Mouse (Mus musculus) spleen, adult 2 months (tissue): Measurements from ENCODE around the gene Ikzf4. TPM values are rescaled to one million over a fixed set of nuclear protein-coding genes. Genes with fewer than 3 reads are reported as not detected.
"Not testable (repeated sequence)": the region's sequence is repeated elsewhere in the genome, so short reads cannot be mapped to it uniquely, and the experiment has no call there.

Experiments
- DNase-seq, 2 experiments: peaks; one replicate each; pipeline versions ENCODE4 v3.0.0 to v3.0.0-alpha.2; 2012 to 2021; ENCODE audit warnings: low spot score in 2 of 2, low read depth in 1 of 2
- H3K27ac ChIP-seq: fragments of 200-500 bp; 2 replicates; pipeline ENCODE4 v1.5.1; 2012; ENCODE audit warnings: low read length, inconsistent platforms; ENCODE audit not compliant: insufficient read depth
- H3K27me3 ChIP-seq: fragments of 200-500 bp; 2 replicates; pipeline ENCODE4 v1.6.1; 2012; ENCODE audit warnings: mild to moderate bottlenecking, moderate library complexity, low read length, inconsistent platforms; ENCODE audit not compliant: control insufficient read depth, insufficient read depth
- H3K36me3 ChIP-seq: fragments of 200-500 bp; 2 replicates; pipeline ENCODE4 v1.6.1; 2012; ENCODE audit warnings: mild to moderate bottlenecking, low read length, inconsistent platforms; ENCODE audit not compliant: control insufficient read depth, insufficient read depth
- H3K4me1 ChIP-seq: fragments of 200-500 bp; 2 replicates; pipeline ENCODE4 v1.6.1; 2011; ENCODE audit warnings: inconsistent platforms; ENCODE audit not compliant: control insufficient read depth, insufficient read depth, insufficient read length
- H3K4me3 ChIP-seq: fragments of 200-500 bp; 2 replicates; pipeline ENCODE4 v1.5.1; 2011; ENCODE audit warnings: mild to moderate bottlenecking, inconsistent platforms; ENCODE audit not compliant: insufficient read depth, insufficient read length; ENCODE audit errors: extremely low read depth
- CTCF ChIP-seq: fragments of 200-500 bp; IDR thresholded peaks from 2 replicates; pipeline ENCODE4 v1.5.1; 2011; ENCODE audit warnings: mild to moderate bottlenecking, inconsistent platforms; ENCODE audit not compliant: insufficient read depth, insufficient read length, insufficient replicate concordance; ENCODE audit errors: extremely low read depth
- POLR2A ChIP-seq: fragments of 200-500 bp; IDR thresholded peaks from 2 replicates; pipeline ENCODE4 v1.6.1; 2011; ENCODE audit warnings: low read depth, low read length, inconsistent platforms
- WGBS: fragments of 180-500 bp; shearing (Covaris S2); methylation state at CpG from one replicate; pipeline ENCODE4 v1.1.7; 2018; 5-methylcytosine and 5-hydroxymethylcytosine counted together
- polyA plus RNA-seq: library from polyadenylated mRNA; depleted of rRNA; stranded (reverse); fragments of >200 nt; gene quantifications from 2 replicates; pipeline ENCODE4 v1.2.3, GENCODE M21; 2012

The Ikzf4 gene
- polyA plus RNA-seq, 1 experiment = 1.1 TPM

- WGBS = 73% methylated on average over 3 of the region's 3 CpGs
- H3K4me3 ChIP-seq = no peak overlapping the region
- no peak for TF ChIP-seq CTCF
- TF ChIP-seq POLR2A = no peak
- no peak overlapping the region for H3K27ac ChIP-seq
- H3K27me3 ChIP-seq = no peaks in the 10 kb centered on the region
- peaks cover 13% of the 10 kb centered on the region for H3K36me3 ChIP-seq
- peaks cover 5% of the 10 kb centered on the region; the same call in 1 of the 2 replicates for H3K4me1 ChIP-seq
- DNase-seq = no peak
Measured at GRCm38 (mm10) chr10:128621986-128622520, 23.7 kb downstream of the Ikzf4 start.

- no peak for DNase-seq
- no peak overlapping the region for H3K4me3 ChIP-seq
- H3K27me3 ChIP-seq = no peaks in the 10 kb centered on the region
- no peak for TF ChIP-seq POLR2A
- no peak for TF ChIP-seq CTCF
- H3K4me1 ChIP-seq = peaks cover 2% of the 10 kb centered on the region; the same call in 1 of the 2 replicates
- peaks cover 11% of the 10 kb centered on the region for H3K36me3 ChIP-seq
- no peak overlapping the region for H3K27ac ChIP-seq
Measured at GRCm38 (mm10) chr10:128620241-128620640, 25.6 kb downstream of the Ikzf4 start.

- H3K27ac ChIP-seq, H3K4me3 ChIP-seq, H3K4me1 ChIP-seq, H3K27me3 ChIP-seq, DNase-seq, H3K36me3 ChIP-seq: not testable (repeated sequence)
- 89% methylated on average over 5 of the region's 5 CpGs for WGBS
Measured at GRCm38 (mm10) chr10:128619148-128619547, 26.6 kb downstream of the Ikzf4 start.

GRCm38 (mm10) chr10:128618570-128618969 is 27.2 kb downstream of the Ikzf4 start:
- Histone ChIP-seq H3K4me1 (no peaks in the 10 kb centered on the region), H3K36me3 (no peaks in the 10 kb centered on the region), H3K27me3 (no peaks in the 10 kb centered on the region), H3K27ac (no peak overlapping the region), H3K4me3 (no peak overlapping the region)
- DNase-seq = no peak
- 94% methylated on average over 1 of the region's 1 CpGs for WGBS
- TF ChIP-seq POLR2A (no peak), CTCF (no peak)

- DNase-seq, H3K27me3 ChIP-seq, H3K27ac ChIP-seq, H3K36me3 ChIP-seq, H3K4me1 ChIP-seq, H3K4me3 ChIP-seq: not testable (repeated sequence)
- 88% methylated on average over 6 of the region's 7 CpGs for WGBS
Measured at GRCm38 (mm10) chr10:128615798-128616448, 29.9 kb downstream of the Ikzf4 start.

GRCm38 (mm10) chr10:128614934-128615333 is 30.9 kb downstream of the Ikzf4 start:
- DNase-seq = no peak
- Histone ChIP-seq H3K4me1 (no peaks in the 10 kb centered on the region), H3K27me3 (no peaks in the 10 kb centered on the region), H3K27ac (no peak overlapping the region), H3K36me3 (no peaks in the 10 kb centered on the region), H3K4me3 (no peak overlapping the region)
- 59% methylated on average over 3 of the region's 3 CpGs for WGBS
- TF ChIP-seq POLR2A (no peak), CTCF (no peak)

GRCm38 (mm10) chr10:128613820-128614219 is 32.0 kb downstream of the Ikzf4 start:
- whole genome bisulfite sequencing = 68% methylated on average over 4 of the region's 4 CpGs
- not testable (repeated sequence) for H3K27ac ChIP-seq, H3K4me1 ChIP-seq, H3K4me3 ChIP-seq, DNase-seq, H3K36me3 ChIP-seq, H3K27me3 ChIP-seq

GRCm38 (mm10) chr10:128613154-128613440 is 32.7 kb downstream of the Ikzf4 start:
- DNase-seq = no peak
- H3K27ac ChIP-seq = no peak overlapping the region
- no peaks in the 10 kb centered on the region for H3K27me3 ChIP-seq
- no peak overlapping the region for H3K4me3 ChIP-seq
- TF ChIP-seq CTCF = no peak
- TF ChIP-seq POLR2A = no peak
- WGBS = 36% methylated on average over 6 of the region's 6 CpGs
- H3K36me3 ChIP-seq = no peaks in the 10 kb centered on the region
- no peaks in the 10 kb centered on the region for H3K4me1 ChIP-seq
